Mouse (Mus musculus) neural tube, embryonic 11.5 days (tissue): ENCODE measurements at regions not wholly inside any gene's neighbourhood (a gene's known extent, or its start where the extent isn't known, plus 50 kb on each side); places are given as distances from the start of the nearest gene placed in this dataset.

ENCODE experiments used
- ATAC-seq: fragments of 200-750 bp; cut with Nextera tagmentation; 2 replicates; pipeline ENCODE4 v1.8.0; 2017; ENCODE audit warnings: moderate number of reproducible peaks, mild to moderate bottlenecking, moderate TSS enrichment, moderate library complexity; ENCODE audit not compliant: insufficient read depth, low FRiP score, low TSS enrichment
- DNase-seq: peaks from one replicate; pipeline ENCODE4 v3.0.0-alpha.2; 2015; ENCODE audit warnings: low spot score
- H3K27ac ChIP-seq: fragments of 300-500 bp; sonication (generic); 2 replicates; pipeline ENCODE4 v1.5.1; 2014; ENCODE audit warnings: low read depth, mild to moderate bottlenecking, low read length
- H3K27me3 ChIP-seq: fragments of 300-500 bp; sonication (generic); 2 replicates; pipeline ENCODE4 v1.6.1; 2014; ENCODE audit warnings: mild to moderate bottlenecking, low read length, mixed read lengths; ENCODE audit not compliant: control insufficient read depth, insufficient read depth
- H3K36me3 ChIP-seq: fragments of 300-500 bp; sonication (generic); 2 replicates; pipeline ENCODE4 v1.6.1; 2014; ENCODE audit warnings: mild to moderate bottlenecking, low read length, moderate library complexity, mixed read lengths; ENCODE audit not compliant: control insufficient read depth, insufficient read depth
- H3K4me1 ChIP-seq: fragments of 300-500 bp; sonication (generic); 2 replicates; pipeline ENCODE4 v1.6.1; 2014; ENCODE audit warnings: low read length, mixed read lengths; ENCODE audit not compliant: control insufficient read depth, insufficient read depth
- H3K4me2 ChIP-seq: fragments of 300-500 bp; sonication (generic); 2 replicates; pipeline ENCODE4 v1.6.1; 2014; ENCODE audit warnings: low read depth, mild to moderate bottlenecking, moderate library complexity
- H3K4me3 ChIP-seq: fragments of 300-500 bp; sonication (generic); 2 replicates; pipeline ENCODE4 v1.5.1; 2014; ENCODE audit warnings: low read depth, low read length
- H3K9ac ChIP-seq: fragments of 300-500 bp; sonication (generic); 2 replicates; pipeline ENCODE4 v1.6.1; 2014; ENCODE audit warnings: mild to moderate bottlenecking, low read length
- H3K9me3 ChIP-seq: fragments of 300-500 bp; sonication (generic); 2 replicates; pipeline ENCODE4 v1.6.1; 2016; ENCODE audit warnings: low read length; ENCODE audit not compliant: control insufficient read depth
- WGBS: fragments of 180-500 bp; shearing (Covaris S2); extraction: QIAGEN DNeasy Blood & Tissue Kit; methylation state at CpG from one replicate; pipeline ENCODE4 v1.1.7; 2014; 5-methylcytosine and 5-hydroxymethylcytosine counted together

- no peak overlapping the region for H3K9ac ChIP-seq
- no peak overlapping the region for H3K4me3 ChIP-seq
- H3K9me3 ChIP-seq = no peaks in the 10 kb centered on the region
- H3K4me2 ChIP-seq = no peak overlapping the region
- DNase-seq (no peak), ATAC-seq (no peak)
- 82% methylated on average over 18 of the region's 18 CpGs for WGBS
- H3K27me3 ChIP-seq = no peaks in the 10 kb centered on the region
- H3K4me1 ChIP-seq = no peaks in the 10 kb centered on the region
- no peak overlapping the region for H3K27ac ChIP-seq
- no peaks in the 10 kb centered on the region for H3K36me3 ChIP-seq
Measured at GRCm38 (mm10) chr7:70718149-70718765, 351.7 kb upstream of the Nr2f2 start.

GRCm38 (mm10) chr7:70717608-70718007 is 351.1 kb upstream of the Nr2f2 start:
- ATAC-seq = no peak
- Histone ChIP-seq H3K27ac (no peak overlapping the region), H3K4me2 (no peak overlapping the region), H3K4me1 (no peaks in the 10 kb centered on the region), H3K9me3 (no peaks in the 10 kb centered on the region), H3K36me3 (no peaks in the 10 kb centered on the region), H3K27me3 (no peaks in the 10 kb centered on the region), H3K9ac (no peak overlapping the region), H3K4me3 (no peak overlapping the region)
- WGBS = 92% methylated on average over 3 of the region's 3 CpGs
- no peak for DNase-seq

- DNase-seq (no peak), ATAC-seq (no peak)
- no peak overlapping the region for H3K4me3 ChIP-seq
- no peak overlapping the region for H3K9ac ChIP-seq
- H3K4me2 ChIP-seq = no peak overlapping the region
- no peaks in the 10 kb centered on the region for H3K36me3 ChIP-seq
- WGBS = 90% methylated on average over 4 of the region's 4 CpGs
- no peaks in the 10 kb centered on the region for H3K9me3 ChIP-seq
- no peak overlapping the region for H3K27ac ChIP-seq
- no peaks in the 10 kb centered on the region for H3K27me3 ChIP-seq
- H3K4me1 ChIP-seq = no peaks in the 10 kb centered on the region
Measured at GRCm38 (mm10) chr7:70716811-70717458, 350.4 kb upstream of the Nr2f2 start.

GRCm38 (mm10) chr7:70712141-70712540 is 345.6 kb upstream of the Nr2f2 start:
- no peaks in the 10 kb centered on the region for H3K9me3 ChIP-seq
- no peaks in the 10 kb centered on the region for H3K4me1 ChIP-seq
- no peaks in the 10 kb centered on the region for H3K27me3 ChIP-seq
- H3K4me3 ChIP-seq = no peak overlapping the region
- DNase-seq = no peak
- no peak overlapping the region for H3K9ac ChIP-seq
- WGBS = 91% methylated on average over 6 of the region's 6 CpGs
- no peak overlapping the region for H3K4me2 ChIP-seq
- H3K36me3 ChIP-seq = no peaks in the 10 kb centered on the region
- no peak overlapping the region for H3K27ac ChIP-seq
- ATAC-seq = no peak

- Histone ChIP-seq H3K27me3 (no peaks in the 10 kb centered on the region), H3K9me3 (no peaks in the 10 kb centered on the region), H3K9ac (no peak overlapping the region), H3K4me3 (no peak overlapping the region), H3K27ac (no peak overlapping the region), H3K4me1 (no peaks in the 10 kb centered on the region), H3K36me3 (no peaks in the 10 kb centered on the region), H3K4me2 (no peak overlapping the region)
- WGBS = 82% methylated on average over 9 of the region's 9 CpGs
- DNase-seq (no peak), ATAC-seq (no peak)
Measured at GRCm38 (mm10) chr7:70706281-70706680, 339.7 kb upstream of the Nr2f2 start.

GRCm38 (mm10) chr7:70703784-70704183 is 337.2 kb upstream of the Nr2f2 start:
- no peaks in the 10 kb centered on the region for H3K36me3 ChIP-seq
- WGBS = 100% methylated on average over 1 of the region's 1 CpGs
- no peak for ATAC-seq

GRCm38 (mm10) chr7:70700461-70700860 is 333.9 kb upstream of the Nr2f2 start:
- DNase-seq (no peak), ATAC-seq (no peak)
- WGBS = 76% methylated on average over 4 of the region's 4 CpGs

More at GRCm38 (mm10) chr7:70703784-70704183, 337.2 kb upstream of the Nr2f2 start:
- no peak for DNase-seq
- Histone ChIP-seq H3K4me3 (no peak overlapping the region), H3K27ac (no peak overlapping the region), H3K9ac (no peak overlapping the region), H3K27me3 (no peaks in the 10 kb centered on the region), H3K4me2 (no peak overlapping the region), H3K4me1 (no peaks in the 10 kb centered on the region), H3K9me3 (no peaks in the 10 kb centered on the region)

GRCm38 (mm10) chr7:70699391-70699790 is 332.9 kb upstream of the Nr2f2 start:
- Histone ChIP-seq H3K4me3 (no peak overlapping the region), H3K36me3 (no peaks in the 10 kb centered on the region), H3K27ac (no peak overlapping the region), H3K27me3 (no peaks in the 10 kb centered on the region), H3K9me3 (no peaks in the 10 kb centered on the region), H3K4me2 (no peak overlapping the region), H3K4me1 (no peaks in the 10 kb centered on the region), H3K9ac (no peak overlapping the region)
- 56% methylated on average over 2 of the region's 2 CpGs for WGBS
- DNase-seq (no peak), ATAC-seq (no peak)

More at GRCm38 (mm10) chr7:70700461-70700860, 333.9 kb upstream of the Nr2f2 start:
- Histone ChIP-seq H3K4me2 (no peak overlapping the region), H3K27me3 (no peaks in the 10 kb centered on the region), H3K9ac (no peak overlapping the region), H3K36me3 (no peaks in the 10 kb centered on the region), H3K27ac (no peak overlapping the region), H3K4me3 (no peak overlapping the region), H3K9me3 (no peaks in the 10 kb centered on the region), H3K4me1 (no peaks in the 10 kb centered on the region)

- no peak for ATAC-seq
- Histone ChIP-seq H3K9me3 (no peaks in the 10 kb centered on the region), H3K36me3 (no peaks in the 10 kb centered on the region), H3K4me3 (no peak overlapping the region), H3K27ac (no peak overlapping the region), H3K4me2 (no peak overlapping the region), H3K9ac (no peak overlapping the region), H3K27me3 (no peaks in the 10 kb centered on the region), H3K4me1 (no peaks in the 10 kb centered on the region)
- DNase-seq = no peak
- WGBS = 71% methylated on average over 2 of the region's 2 CpGs
Measured at GRCm38 (mm10) chr7:70698986-70699385, 332.5 kb upstream of the Nr2f2 start.
